Mouse (Mus musculus) monocyte, adult 59 days (primary cell): ENCODE measurements around the gene Scgb1b12. TPM values are rescaled to one million over a fixed set of nuclear protein-coding genes. Genes with fewer than 3 reads are reported as not detected.

Source experiments
- total RNA-seq, 2 experiments: library from RNA; stranded (reverse); gene quantifications; one replicate each; pipeline ENCODE4 v1.2.4; 2023

Scgb1b12 gene
- total RNA-seq, result not detected

DNA sequence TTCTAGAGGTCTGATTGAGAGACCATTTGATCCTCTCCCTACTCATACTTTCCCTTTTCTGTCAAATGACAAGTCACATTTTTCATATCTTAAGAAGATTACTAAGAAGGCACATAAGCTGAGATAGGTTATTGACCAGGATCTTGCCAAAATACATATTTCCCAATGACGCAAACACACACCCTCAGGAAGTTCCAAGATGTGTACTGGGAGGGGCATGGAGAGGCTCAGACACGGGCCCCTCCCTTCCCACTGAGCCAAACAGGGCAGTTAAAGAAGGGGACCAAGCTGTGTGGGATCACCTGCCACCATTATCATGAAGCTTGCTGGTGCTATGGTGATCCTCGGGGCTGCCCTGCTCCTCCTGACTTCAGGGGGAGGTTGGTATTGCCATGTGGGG lies at the start of gene Scgb1b12:
Gene Scgb1b12, plus strand, starts transcription at position 301 of the 400 bp plus-strand sequence.

DNA sequence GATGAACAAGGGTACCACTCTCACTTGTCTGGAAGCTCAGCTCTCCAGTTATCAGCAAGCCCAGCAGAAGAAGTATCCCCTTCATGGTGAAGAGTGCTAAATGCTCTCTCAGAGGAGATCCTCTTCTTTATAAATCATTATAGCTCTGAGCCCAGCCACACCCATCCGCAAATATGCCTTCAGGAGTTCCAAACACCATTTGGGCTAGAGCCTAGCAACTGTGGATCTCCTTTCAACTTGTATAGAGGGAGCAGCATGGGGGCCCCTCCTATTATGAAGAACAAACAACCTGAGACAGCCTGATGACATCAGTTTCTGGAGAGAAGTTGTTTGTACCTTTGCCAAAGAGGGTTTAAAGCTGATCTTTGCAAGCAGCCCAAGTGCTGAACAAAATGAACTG lies 6.8 kb upstream of the Scgb1b12 start, which contains the start of gene Scgb2b12:
Gene Scgb2b12, minus strand, starts transcription at position 101 of the 400 bp plus-strand sequence.

Other genes with a start within 250 kb of the Scgb1b12 start
- not detected for gene Scgb1b10, start 233.3 kb upstream of the Scgb1b12 start, total RNA-seq
- gene Scgb2b11, start 123.0 kb upstream of the Scgb1b12 start, total RNA-seq, result not detected
- not detected for gene Scgb1b11, start 111.3 kb upstream of the Scgb1b12 start, total RNA-seq
- gene Scgb2b12, start 6.9 kb upstream of the Scgb1b12 start, total RNA-seq, result not detected
- gene Scgb1b29, start 107.4 kb downstream of the Scgb1b12 start, total RNA-seq, result not detected